Comparison of ENCODE assay signal across 8 mouse cellular contexts in the genomic region with DNA sequence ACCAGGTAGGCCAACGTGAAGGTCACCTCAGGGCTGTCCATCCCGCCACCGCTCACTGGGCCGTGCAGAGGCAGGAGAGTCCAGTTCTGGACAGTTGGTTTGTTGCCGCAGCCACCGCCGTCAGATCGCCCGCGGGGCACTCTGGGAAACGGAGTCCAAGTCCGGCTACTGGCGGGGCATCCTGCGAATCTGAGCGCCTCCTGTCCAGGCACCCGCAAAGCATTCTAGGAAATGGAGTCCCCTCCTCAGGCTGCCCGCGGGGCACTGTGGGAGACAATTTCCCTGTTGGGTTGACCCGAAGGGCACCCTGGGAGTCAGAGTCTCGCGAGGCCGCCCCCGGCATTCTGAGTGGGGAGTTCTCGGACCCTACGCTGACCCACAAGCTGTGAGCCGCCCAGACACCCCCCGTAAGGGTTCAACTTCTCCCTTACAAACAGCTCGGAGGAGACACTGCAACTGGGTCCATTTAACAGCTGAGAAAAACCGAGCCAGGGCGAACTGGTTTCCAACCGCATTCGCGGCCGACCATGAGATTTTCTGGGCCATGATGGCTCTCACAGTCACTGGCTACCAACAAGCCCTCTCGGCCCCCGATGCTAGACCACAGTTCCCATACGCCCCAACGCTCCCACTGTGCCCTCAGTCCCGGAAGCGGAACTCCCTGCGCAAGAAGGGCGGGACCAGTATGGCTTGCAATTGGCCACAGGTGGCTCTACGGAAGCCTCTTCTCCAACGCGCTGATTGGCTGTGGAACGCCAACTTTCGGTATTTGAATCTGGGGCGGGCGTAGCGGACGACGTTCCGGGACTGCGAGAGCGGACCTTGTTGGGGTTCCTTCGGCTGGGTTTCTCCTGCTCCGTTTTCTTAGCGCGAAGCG. TPM values are rescaled to one million over a fixed set of nuclear protein-coding genes. Genes with fewer than 3 reads are reported as not detected.
DNase-seq lines count a peak whose midpoint lies in the region; ATAC-seq and TF ChIP-seq lines count a peak whose summit lies in the region.

A gene (plus strand): TSS at position 342 of the 877 bp plus-strand sequence.
A gene (minus strand): TSS at position 630 of the 877 bp plus-strand sequence.

- peak; percentile 96 for ATAC-seq in heart, embryonic 11.5 days (replicated peaks; ENCODE audit: insufficient number of reproducible peaks, low FRiP score, low TSS enrichment)
- peak; percentile 97 for ATAC-seq in kidney, embryonic 16.5 days (ENCODE audit: low FRiP score, low TSS enrichment)

- WGBS in heart, embryonic 11.5 days (ENCODE audit: insufficient replicate concordance), result under 1% methylated on average over 60 of the region's 60 CpGs
- under 1% methylated on average over 60 of the region's 60 CpGs for WGBS in kidney, embryonic 16.5 days
- under 1% methylated on average over 60 of the region's 60 CpGs for WGBS in liver, adult 2 months

- H3K9me3 ChIP-seq in erythroblast, embryonic 14.5 days (ENCODE audit: control insufficient read depth, low read length), result no peaks in the 10 kb centered on the region
- no peaks in the 10 kb centered on the region for H3K9me3 ChIP-seq in heart, embryonic 11.5 days (replicated peaks; ENCODE audit: control insufficient read depth, low read length)
- no peaks in the 10 kb centered on the region for H3K9me3 ChIP-seq in kidney, embryonic 16.5 days (ENCODE audit: low read length)

- peaks cover 68% of the 10 kb centered on the region for H3K4me1 ChIP-seq in erythroblast, embryonic 14.5 days (ENCODE audit: control insufficient read depth)
- H3K4me1 ChIP-seq in heart, embryonic 11.5 days (ENCODE audit: control insufficient read depth, insufficient read depth, low read length), result peaks cover 18% of the 10 kb centered on the region
- H3K4me1 ChIP-seq in kidney, embryonic 16.5 days (ENCODE audit: insufficient read depth, low read length), result peaks cover 25% of the 10 kb centered on the region
- peaks cover 6% of the 10 kb centered on the region for H3K4me1 ChIP-seq in liver, adult 2 months (ENCODE audit: control insufficient read depth, insufficient read depth, low read length)

- TF ChIP-seq CTCF in C2C12 (IDR thresholded peaks at IDR 0.05; ENCODE audit: control insufficient read depth, insufficient read depth, insufficient read length), result no peak
- no peak for TF ChIP-seq CTCF in brain, embryonic 14.5 days (IDR thresholded peaks at IDR 0.05; ENCODE audit: borderline replicate concordance, extremely low read depth, insufficient read depth, insufficient read length)
- TF ChIP-seq CTCF in liver, adult 2 months (IDR thresholded peaks at IDR 0.05; ENCODE audit: low read depth, low read length), result no peak

- H3K4me2 ChIP-seq in heart, embryonic 11.5 days, result peak within 1 kb of the TSS; percentile 67
- peak within 1 kb of the TSS; percentile 93 for H3K4me2 ChIP-seq in kidney, embryonic 16.5 days (replicated peaks; ENCODE audit: low read depth, low read length)
- peak within 1 kb of the TSS; percentile 88 for H3K4me2 ChIP-seq in myocyte (ENCODE audit: low read depth)

- H3K79me3 ChIP-seq in C2C12 (ENCODE audit: low read depth), result peaks cover 45% of the 10 kb centered on the region

- peak within 1 kb of the TSS; percentile 95 for H3K27ac ChIP-seq in heart, embryonic 11.5 days (ENCODE audit: low read depth, low read length)
- H3K27ac ChIP-seq in kidney, embryonic 16.5 days (ENCODE audit: low read length), result peak within 1 kb of the TSS; percentile 99
- H3K27ac ChIP-seq in liver, adult 2 months (replicated peaks; ENCODE audit: insufficient read depth, low read depth, low read length), result peak within 1 kb of the TSS; percentile 87

- DNase-seq in brain, embryonic 14.5 days (ENCODE audit: low read depth), result peak; percentile 100
- peak; percentile 98 for DNase-seq in liver, adult 2 months (ENCODE audit: extremely low read depth, low read depth, low spot score)
- peak; percentile 98 for DNase-seq in splenic B cell, adult 2 months (ENCODE audit: low read depth, low spot score)

- peaks cover 81% of the 10 kb centered on the region for H3K79me2 ChIP-seq in C2C12 (ENCODE audit: control insufficient read depth, insufficient read depth)
- peaks cover 6% of the 10 kb centered on the region; the same call in 1 of the 2 replicates for H3K79me2 ChIP-seq in liver, adult 2 months (ENCODE audit: control insufficient read depth, insufficient read depth, low read length)
- H3K79me2 ChIP-seq in myocyte (ENCODE audit: control insufficient read depth, insufficient read depth), result peaks cover 63% of the 10 kb centered on the region

- H3ac ChIP-seq in C2C12 (ENCODE audit: control insufficient read depth, insufficient read length, low read depth) (peak within 1 kb of the TSS; percentile 80), myocyte (ENCODE audit: control insufficient read depth, insufficient read length) (peak within 1 kb of the TSS; percentile 81)

- H3K36me3 ChIP-seq in C2C12 (ENCODE audit: control insufficient read depth, insufficient read depth) (peaks cover 53% of the 10 kb centered on the region), myocyte (ENCODE audit: control insufficient read depth, insufficient read depth) (peaks cover 11% of the 10 kb centered on the region)
- H3K36me3 ChIP-seq in erythroblast, embryonic 14.5 days (ENCODE audit: control insufficient read depth), result peaks cover 77% of the 10 kb centered on the region
- peaks cover 15% of the 10 kb centered on the region for H3K36me3 ChIP-seq in heart, embryonic 11.5 days (ENCODE audit: control insufficient read depth, insufficient read depth, low read length)
- peaks cover 29% of the 10 kb centered on the region for H3K36me3 ChIP-seq in kidney, embryonic 16.5 days (ENCODE audit: insufficient read depth, low read length)
- H3K36me3 ChIP-seq in liver, adult 2 months (ENCODE audit: control insufficient read depth, insufficient read depth, low read length), result peaks cover 2% of the 10 kb centered on the region; the same call in 1 of the 2 replicates
- H3K36me3 ChIP-seq in splenic B cell, adult 2 months (ENCODE audit: control insufficient read depth, insufficient read depth, low read length, poor library complexity, severe bottlenecking), result no peaks in the 10 kb centered on the region; the same call in none of the 2 replicates

- TF ChIP-seq POLR2A in brain, embryonic 14.5 days (IDR thresholded peaks at IDR 0.05; ENCODE audit: borderline replicate concordance, extremely low read depth, insufficient read depth, insufficient read length, poor library complexity, severe bottlenecking), result peak; percentile 58; the same call in 1 of the 2 replicates
- peak; percentile 80 for TF ChIP-seq POLR2A in liver, adult 2 months (IDR thresholded peaks at IDR 0.05; ENCODE audit: extremely low read depth, insufficient read depth, low read length)
- peak; percentile 96 for TF ChIP-seq POLR2A in myocyte (IDR thresholded peaks at IDR 0.05; ENCODE audit: insufficient read length, low read depth)

- H3K4me3 ChIP-seq in C2C12 (ENCODE audit: insufficient read depth, poor library complexity, severe bottlenecking), result peak within 1 kb of the TSS; percentile 97
- peak within 1 kb of the TSS; percentile 87 for H3K4me3 ChIP-seq in erythroblast, embryonic 14.5 days (replicated peaks)
- peak within 1 kb of the TSS; percentile 54 for H3K4me3 ChIP-seq in heart, embryonic 11.5 days (ENCODE audit: low read depth, low read length)
- H3K4me3 ChIP-seq in kidney, embryonic 16.5 days (ENCODE audit: low read length), result peak within 1 kb of the TSS; percentile 66
- peak within 1 kb of the TSS; percentile 77 for H3K4me3 ChIP-seq in liver, adult 2 months (ENCODE audit: insufficient read depth, low read depth, low read length)
- H3K4me3 ChIP-seq in myocyte, result peak within 1 kb of the TSS; percentile 97

- H3K9ac ChIP-seq in heart, embryonic 11.5 days (ENCODE audit: low read depth, low read length), result peak within 1 kb of the TSS; percentile 82
- peak within 1 kb of the TSS; percentile 77 for H3K9ac ChIP-seq in kidney, embryonic 16.5 days (replicated peaks; ENCODE audit: low read length)
- H3K9ac ChIP-seq in liver, adult 2 months (ENCODE audit: low read depth, low read length), result peak within 1 kb of the TSS; percentile 86

- no peaks in the 10 kb centered on the region for H3K27me3 ChIP-seq in C2C12 (ENCODE audit: control insufficient read depth, insufficient read depth, insufficient read length)
- no peaks in the 10 kb centered on the region for H3K27me3 ChIP-seq in erythroblast, embryonic 14.5 days (ENCODE audit: control insufficient read depth)
- H3K27me3 ChIP-seq in heart, embryonic 11.5 days (ENCODE audit: control insufficient read depth, insufficient read depth, low read length), result no peaks in the 10 kb centered on the region
- no peaks in the 10 kb centered on the region for H3K27me3 ChIP-seq in kidney, embryonic 16.5 days (ENCODE audit: insufficient read depth, low read length)
- H3K27me3 ChIP-seq in liver, adult 2 months (ENCODE audit: control insufficient read depth, insufficient read depth, low read length), result no peaks in the 10 kb centered on the region
- no peaks in the 10 kb centered on the region for H3K27me3 ChIP-seq in myocyte (ENCODE audit: control insufficient read depth, insufficient read depth, insufficient read length)
- no peaks in the 10 kb centered on the region for H3K27me3 ChIP-seq in splenic B cell, adult 2 months (ENCODE audit: control insufficient read depth, insufficient read depth, low read length, poor library complexity, severe bottlenecking)

TF ChIP-seq in C2C12, 6 proteins besides CTCF, POLR2A, EP300 and RAD21 (continues in another document):
- TF ChIP-seq CEBPB (IDR thresholded peaks at IDR 0.05; ENCODE audit: low read depth), result no peak
- no peak for TF ChIP-seq FOSL1 (IDR thresholded peaks at IDR 0.05; ENCODE audit: insufficient read depth, low read length, poor library complexity, severe bottlenecking)

TF ChIP-seq in myocyte, 11 proteins besides CTCF, POLR2A, EP300 and RAD21 (continues in another document):
- TF ChIP-seq MYOG (IDR thresholded peaks at IDR 0.05; ENCODE audit: control insufficient read depth in 1 of 3, insufficient read depth in 1 of 3, insufficient read length in 2 of 3, low read depth in 2 of 3), result no peak

RNA-seq across cellular contexts. Expression of the first gene that starts in this region (rescaled TPM):
- polyA plus RNA-seq in C2C12 (2012; fragmentation: generic; extraction: Trizol), result 109 TPM
- polyA plus RNA-seq in brain, embryonic 14.5 days (2012; rRNA removed), result 33.1 and 48.6 TPM in 2 replicates
- polyA plus RNA-seq in erythroblast, embryonic 14.5 days (2012), result 9.4 and 11.6 TPM in 2 replicates
- polyA plus RNA-seq in heart, embryonic 11.5 days (2014; fragmentation: Nextera tagmentation; extraction: Ambion mirVana), result 171 and 186 TPM in 2 replicates
- 186 and 192 TPM in 2 replicates for polyA plus RNA-seq in kidney, embryonic 16.5 days (2015; fragmentation: Nextera tagmentation; extraction: Ambion mirVana)
- total RNA-seq in liver, adult 2 months (2014; rRNA removed), result 0.92 and 2.3 TPM in 2 replicates
- polyA plus RNA-seq in liver, adult 2 months (2012; rRNA removed), result 0.82 and 1.3 TPM in 2 replicates
- 54.1 TPM for polyA plus RNA-seq in myocyte (2012; fragmentation: generic; extraction: Trizol)

RNA-seq across cellular contexts. Expression of the second gene that starts in this region (rescaled TPM):
- polyA plus RNA-seq in C2C12 (2012; fragmentation: generic; extraction: Trizol), result 26.1 TPM
- 27.8 and 40.9 TPM in 2 replicates for polyA plus RNA-seq in brain, embryonic 14.5 days (2012; rRNA removed)
- polyA plus RNA-seq in erythroblast, embryonic 14.5 days (2012), result 1.2 and 2.2 TPM in 2 replicates
- polyA plus RNA-seq in heart, embryonic 11.5 days (2014; fragmentation: Nextera tagmentation; extraction: Ambion mirVana), result 41.5 and 42.3 TPM in 2 replicates
- polyA plus RNA-seq in kidney, embryonic 16.5 days (2015; fragmentation: Nextera tagmentation; extraction: Ambion mirVana), result 48.5 and 50.8 TPM in 2 replicates
- 12.0 and 13.8 TPM in 2 replicates for total RNA-seq in liver, adult 2 months (2014; rRNA removed)
- polyA plus RNA-seq in liver, adult 2 months (2012; rRNA removed), result 39.8 and 41.0 TPM in 2 replicates
- 27.2 TPM for polyA plus RNA-seq in myocyte (2012; fragmentation: generic; extraction: Trizol)

Comparison
In these comparisons a context has a peak if more than half of its experiments do, and no peak if none do; other contexts are left out.
1. Peak in every context shown above with its lines: DNase-seq, ATAC-seq, H3K4me3 ChIP-seq and H3K27ac ChIP-seq.